Mouse (Mus musculus): Measurements from ENCODE around the gene Ifnar2. TPM values are rescaled to one million over a fixed set of nuclear protein-coding genes. Genes with fewer than 3 reads are reported as not detected.
"Not testable (repeated sequence)": the region's sequence is repeated elsewhere in the genome, so short reads cannot be mapped to it uniquely, and the experiment has no call there.

Gene Ifnar2
- total RNA-seq, 2 experiments from 2014 or later: 78.4 TPM

DNA sequence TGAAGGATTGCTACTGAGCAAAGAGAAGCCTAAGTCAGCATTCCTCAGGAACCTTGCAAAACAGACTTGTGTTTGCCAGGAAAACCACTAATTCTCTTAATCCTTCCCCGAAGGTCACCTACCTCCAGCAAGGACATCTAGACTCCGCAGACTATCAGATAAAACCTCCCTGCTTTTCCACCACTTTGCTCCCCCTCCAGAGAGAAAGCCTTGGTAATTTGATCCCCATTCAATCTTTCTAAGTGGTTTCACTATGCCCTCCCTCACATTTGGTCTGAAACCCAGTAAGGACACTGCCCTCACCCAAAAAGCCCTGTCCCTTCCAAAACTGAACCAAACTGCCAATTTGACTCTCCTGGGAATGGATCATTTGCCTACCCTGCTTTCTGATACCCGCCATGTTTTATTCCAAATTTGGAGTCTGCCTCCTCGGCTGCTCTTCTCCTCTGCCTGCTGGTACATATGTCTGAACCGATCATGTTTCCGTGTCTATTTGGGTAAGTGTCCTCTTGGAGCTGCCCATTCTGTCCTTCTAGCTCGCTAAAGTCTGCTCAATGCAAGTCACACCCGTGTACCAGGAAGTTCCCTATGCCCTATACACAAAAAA is 55.8 kb downstream of the Ifnar2 start:
- peak; percentile 42 for DNase-seq

DNA sequence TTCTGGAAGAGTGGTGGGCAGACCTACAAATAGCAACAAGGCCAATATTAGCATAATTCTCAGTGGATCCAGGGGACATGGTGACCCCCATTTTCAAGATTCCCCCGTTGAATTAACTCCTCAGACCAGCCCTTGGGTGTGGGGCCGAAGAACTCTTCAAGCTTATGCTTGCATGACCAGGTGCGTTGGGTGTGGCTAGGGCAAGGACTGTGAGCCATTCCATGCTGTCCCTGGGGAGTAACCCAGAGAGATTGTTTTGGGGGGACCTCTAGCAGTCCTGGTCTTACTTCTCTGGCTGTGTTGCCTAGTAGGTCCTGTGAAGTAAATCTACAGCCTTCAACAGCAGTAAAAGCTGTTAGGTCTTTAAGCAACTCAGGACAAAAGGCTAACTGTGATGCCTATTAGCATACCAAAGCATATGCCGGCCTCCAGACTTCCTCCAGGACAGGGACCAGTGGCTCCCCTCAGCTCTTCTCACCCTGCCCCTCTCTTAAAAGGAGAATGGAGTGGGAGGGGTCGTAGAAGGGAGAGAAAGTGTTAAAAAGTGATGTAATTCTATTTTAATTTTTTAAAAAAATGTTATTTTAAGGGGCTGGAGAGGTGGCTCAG is 60.2 kb downstream of the Ifnar2 start:
- DNase-seq: no peak

DNA sequence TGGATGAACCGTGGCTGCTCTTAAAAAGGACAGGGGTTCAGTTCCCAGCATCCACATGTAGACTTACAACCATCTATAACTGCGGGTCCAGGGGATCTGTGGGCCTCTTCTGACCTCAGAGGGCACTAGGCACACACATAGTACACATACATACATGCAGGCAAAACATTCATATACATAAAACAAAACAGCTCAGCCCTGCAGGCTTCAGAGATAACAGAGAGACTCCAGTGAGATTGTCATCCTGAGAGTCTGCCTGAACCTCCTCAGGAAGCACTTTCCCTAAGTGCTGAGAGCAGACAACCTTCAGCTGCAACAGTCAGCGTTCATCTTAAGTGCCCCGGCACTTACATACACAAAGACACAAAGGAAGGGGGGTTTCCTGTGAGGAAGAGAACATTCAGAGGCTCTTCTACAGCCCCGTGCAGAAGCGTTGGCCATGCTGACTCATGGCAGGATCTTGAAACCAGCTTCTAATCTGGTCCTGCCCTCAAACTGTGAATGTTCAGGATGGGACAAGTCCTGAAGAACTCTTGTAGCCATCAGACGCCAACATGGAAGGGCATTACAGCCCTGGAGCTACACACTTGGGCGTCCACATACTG is 60.8 kb downstream of the Ifnar2 start:
- no peak for DNase-seq

DNA sequence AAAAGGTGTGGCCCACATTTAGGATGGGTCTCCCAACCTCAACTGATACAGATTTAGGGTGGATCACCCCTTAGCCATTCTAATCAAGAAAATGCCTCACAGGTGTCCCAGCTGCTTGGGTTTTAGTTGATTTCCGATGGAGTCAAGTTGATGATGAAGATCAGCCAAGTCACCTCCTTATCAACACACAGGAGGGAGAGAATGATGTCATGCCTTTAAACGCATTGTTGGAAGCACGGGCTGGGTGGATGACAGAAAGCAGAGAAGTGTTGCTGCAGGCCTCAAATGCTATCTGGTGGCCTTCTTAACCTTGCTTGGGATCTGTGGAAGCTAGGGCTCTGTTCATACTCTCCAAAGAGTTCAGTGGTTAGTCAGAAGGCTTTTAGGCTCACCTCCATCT is 61.5 kb downstream of the Ifnar2 start:
- DNase-seq: no peak

- DNase-seq: no peak
Observed at GRCm38 (mm10) chr16:91438081-91438480, 65.5 kb downstream of the Ifnar2 start.

DNA sequence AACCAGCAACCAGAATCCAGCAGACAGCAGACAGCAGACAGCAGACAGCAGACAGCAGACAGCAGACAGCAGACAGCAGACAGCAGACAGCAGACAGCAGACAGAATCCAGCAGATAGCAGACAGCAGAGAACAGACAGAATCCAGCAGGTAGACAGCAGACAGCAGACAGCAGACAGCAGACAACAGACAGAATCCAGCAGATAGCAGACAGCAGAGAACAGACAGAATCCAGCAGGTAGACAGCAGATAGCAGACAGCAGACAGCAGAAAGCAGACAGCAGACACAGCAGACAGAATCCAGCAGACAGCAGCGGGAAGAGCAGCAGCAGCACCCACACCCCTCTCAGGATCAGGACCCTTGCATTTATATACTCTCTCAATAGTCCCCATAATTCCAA is 66.0 kb downstream of the Ifnar2 start:
- not testable (repeated sequence) for DNase-seq

- DNase-seq: peak; percentile 76
Observed at GRCm38 (mm10) chr16:91441366-91441765, 68.8 kb downstream of the Ifnar2 start.

DNA sequence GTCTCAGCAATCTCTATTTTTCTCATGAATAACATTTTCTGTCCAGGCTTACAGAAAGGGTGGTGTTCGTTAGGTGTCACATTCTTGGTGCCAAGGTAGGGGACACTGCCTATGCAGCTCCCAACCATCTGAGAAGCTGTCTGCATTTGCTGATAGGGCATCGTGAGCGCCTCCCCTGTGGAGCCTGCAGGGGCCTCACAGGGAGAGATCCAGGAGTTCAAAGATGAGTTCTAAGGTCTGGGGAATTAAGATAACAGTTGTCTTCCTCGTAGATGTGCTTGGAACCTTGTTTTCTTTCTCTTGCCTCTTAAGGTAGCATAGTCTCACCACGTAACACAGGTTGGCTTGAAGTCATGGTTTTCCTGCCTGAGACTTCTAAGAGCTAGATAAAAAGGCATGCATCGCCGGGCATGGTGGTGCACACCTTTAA is 69.2 kb downstream of the Ifnar2 start:
- DNase-seq: no peak

DNA sequence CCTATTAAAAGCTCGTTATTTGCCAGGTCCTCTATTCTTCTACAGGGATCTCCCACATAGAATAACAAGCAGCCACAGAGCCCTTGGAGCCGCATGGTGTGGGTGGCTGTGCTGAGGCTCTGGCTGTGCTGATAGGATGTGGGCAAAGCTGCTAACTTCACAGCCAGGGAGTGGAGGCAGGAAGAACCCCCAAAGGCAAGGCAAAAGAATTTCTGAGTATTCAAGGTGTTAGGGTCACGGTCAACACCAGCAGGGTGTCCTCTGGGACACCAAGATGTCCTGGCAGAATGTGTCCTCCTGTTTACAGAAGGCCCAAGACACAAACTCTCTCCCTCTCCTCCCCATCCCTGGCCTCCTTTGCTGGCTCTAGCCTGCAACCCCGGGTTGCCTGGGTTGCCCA is 69.9 kb downstream of the Ifnar2 start:
- DNase-seq: no peak

GRCm38 (mm10) chr16:91443211-91443611 is 70.6 kb downstream of the Ifnar2 start:
- DNase-seq: no peak

DNA sequence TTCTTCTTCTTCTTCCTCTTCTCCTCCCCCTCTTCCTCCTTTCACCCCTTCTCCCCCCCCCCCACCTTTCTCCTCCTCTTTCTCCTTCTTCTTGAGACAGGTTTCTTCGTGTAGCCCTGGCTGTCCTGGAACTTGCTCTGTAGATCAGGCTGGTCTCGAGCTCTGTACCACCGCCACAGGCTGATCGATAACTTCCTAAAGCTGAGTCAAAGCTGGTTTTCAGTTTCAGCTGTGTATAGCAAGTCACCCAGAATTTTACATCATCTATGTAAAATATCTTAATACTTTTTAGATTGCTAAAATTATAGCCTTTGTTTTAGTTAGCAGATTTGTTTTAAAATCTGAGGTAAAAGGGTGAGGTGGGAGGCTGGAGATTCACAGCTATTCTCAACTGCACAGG is 72.3 kb downstream of the Ifnar2 start:
- no peak for DNase-seq

DNA sequence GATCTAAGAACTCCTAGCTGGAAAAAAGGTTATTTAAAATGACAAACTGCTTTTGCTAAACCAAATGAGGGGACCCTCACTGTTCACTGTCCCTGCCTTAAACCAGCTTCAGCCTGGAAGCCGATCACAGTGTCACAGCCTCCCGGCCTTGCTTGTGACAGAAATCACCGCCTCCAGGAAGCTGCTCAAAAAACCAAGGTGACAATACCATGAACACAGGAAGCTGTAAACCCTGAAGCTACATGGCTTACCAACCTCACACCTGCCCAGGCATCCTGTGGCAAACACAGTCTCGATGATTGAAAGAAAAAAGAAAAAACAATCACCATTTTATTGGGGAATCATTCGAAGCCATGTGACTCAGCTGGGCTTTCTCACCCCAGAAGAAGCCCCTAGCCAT is 73.0 kb downstream of the Ifnar2 start:
- no peak for DNase-seq

- no peak for DNase-seq
Observed at GRCm38 (mm10) chr16:91446778-91447511, 74.4 kb downstream of the Ifnar2 start.

- DNase-seq: peak; percentile 42
Observed at GRCm38 (mm10) chr16:91447512-91447900, 74.9 kb downstream of the Ifnar2 start.

- DNase-seq: no peak
Observed at GRCm38 (mm10) chr16:91448088-91448487, 75.5 kb downstream of the Ifnar2 start.

DNA sequence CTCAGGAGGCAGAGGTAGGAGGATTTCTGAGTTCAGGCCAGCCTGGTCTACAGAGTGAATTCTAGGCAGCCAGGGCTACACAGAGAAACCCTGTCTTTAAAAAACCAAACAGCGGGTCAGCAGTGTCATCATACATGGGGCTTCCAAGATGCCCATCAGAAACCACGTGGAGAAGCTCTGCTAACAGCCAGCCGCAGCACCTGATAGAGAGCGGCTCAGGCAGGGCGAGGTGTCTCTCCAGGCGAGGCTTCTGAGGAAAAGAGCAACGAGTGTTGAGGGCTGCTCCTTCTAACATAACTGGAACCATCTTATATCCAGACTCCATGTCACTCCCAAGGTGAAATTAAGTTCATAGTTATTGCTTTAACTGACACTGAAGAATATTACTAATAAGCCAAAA is 76.3 kb downstream of the Ifnar2 start:
- no peak for DNase-seq

- no peak for DNase-seq
Observed at GRCm38 (mm10) chr16:91450137-91451064, 77.8 kb downstream of the Ifnar2 start.

GRCm38 (mm10) chr16:91451949-91452348 is 79.4 kb downstream of the Ifnar2 start:
- no peak for DNase-seq

- peak; percentile 63 for DNase-seq
Observed at GRCm38 (mm10) chr16:91452363-91452896, 79.8 kb downstream of the Ifnar2 start.

Measured in adrenal gland, postnatal 10 days (tissue).